Comparison of ENCODE assay signal across 15 mouse cellular contexts in the genomic region with DNA sequence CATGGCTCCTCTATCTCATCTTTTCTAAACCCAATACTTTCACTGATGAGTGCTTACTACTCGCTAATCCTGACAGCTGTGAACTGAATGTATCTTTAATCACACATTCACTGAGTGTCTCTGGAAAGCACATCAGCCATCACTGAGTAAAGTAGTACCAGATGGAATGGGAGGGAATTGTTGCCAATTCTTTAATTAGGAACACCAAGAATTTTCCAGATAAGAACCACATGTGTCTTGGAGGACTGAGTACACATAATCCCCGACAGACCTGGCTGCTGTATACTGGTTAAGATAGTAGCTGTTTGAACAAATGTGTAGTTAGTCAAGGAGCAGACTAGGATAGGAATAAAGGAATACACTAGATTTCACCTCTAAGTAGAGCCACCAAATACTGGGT.
"Had no signal": no experiment of that assay in that cellular context is flagged by ENCODE, and none has a peak within 500 bp of the region (broad histone marks: within the 10 kb centered on the region; RNA-seq: fewer than 3 reads in every experiment).

No protein-coding gene starts in this region.

- H3K4me1 ChIP-seq: liver, embryonic 13.5 days; lung, embryonic 15.5 days; midbrain, embryonic 13.5 days; neural tube, embryonic 12.5 days had no signal

- H3K9ac ChIP-seq: liver, embryonic 13.5 days; liver, postnatal 0 days; lung, embryonic 15.5 days; midbrain, embryonic 13.5 days; neural tube, embryonic 12.5 days had no signal

- H3K27me3 ChIP-seq: liver, embryonic 13.5 days; lung, embryonic 15.5 days; midbrain, embryonic 13.5 days; neural tube, embryonic 12.5 days had no signal

- H3K4me2 ChIP-seq: liver, embryonic 13.5 days; lung, embryonic 15.5 days; midbrain, embryonic 13.5 days; neural tube, embryonic 12.5 days had no signal

- H3K36me3 ChIP-seq: liver, embryonic 13.5 days; lung, embryonic 15.5 days; midbrain, embryonic 13.5 days; neural tube, embryonic 12.5 days had no signal

- H3K4me3 ChIP-seq: layer of hippocampus, adult 2 months; liver, embryonic 13.5 days; lung, embryonic 15.5 days; midbrain, embryonic 13.5 days; neural tube, embryonic 12.5 days had no signal

- ATAC-seq: liver, postnatal 0 days; midbrain, embryonic 13.5 days had no signal

- H3K9me3 ChIP-seq: liver, embryonic 13.5 days; lung, embryonic 15.5 days; midbrain, embryonic 13.5 days; neural tube, embryonic 12.5 days had no signal

- DNase-seq: kidney, postnatal 10 days; kidney, postnatal 4 days; left cerebral cortex, postnatal 4 days; liver; liver, embryonic 13.5 days; liver, postnatal 0 days; lung, postnatal 14 days; spleen, adult 18-20 months; thymus, adult 2 months; thymus, postnatal 36 days had no signal

- H3K27ac ChIP-seq: layer of hippocampus, adult 2 months; liver, embryonic 13.5 days; lung, embryonic 15.5 days; macrophage; midbrain, embryonic 13.5 days; neural tube, embryonic 12.5 days had no signal
